Mouse (Mus musculus) brown adipose tissue, adult 24 weeks (tissue): ENCODE measurements around the gene Ssxb6. TPM values are rescaled to one million over a fixed set of nuclear protein-coding genes. Genes with fewer than 3 reads are reported as not detected.
"Not testable (repeated sequence)": the region's sequence is repeated elsewhere in the genome, so short reads cannot be mapped to it uniquely, and the experiment has no call there.

Experiments
- H3K27ac ChIP-seq: fragments of 200-500 bp; replicated peaks from 2 replicates; pipeline ENCODE4 v1.5.1; 2012; ENCODE audit warnings: low read depth, mild to moderate bottlenecking, low read length
- H3K4me1 ChIP-seq: fragments of 200-500 bp; 2 replicates; pipeline ENCODE4 v1.6.1; 2012; ENCODE audit warnings: low read length, mixed read lengths; ENCODE audit not compliant: control insufficient read depth, insufficient read depth, insufficient read length
- H3K4me3 ChIP-seq: fragments of 200-500 bp; 2 replicates; pipeline ENCODE4 v1.5.1; 2012; ENCODE audit warnings: low read depth, mild to moderate bottlenecking, low read length, moderate library complexity; ENCODE audit not compliant: insufficient read depth
- polyA plus RNA-seq: library from polyadenylated mRNA; stranded (reverse); fragments of >200 nt; gene quantifications from 2 replicates; pipeline ENCODE4 v1.2.4, GENCODE M21; 2012; ENCODE audit not compliant: missing spikeins, insufficient read depth, insufficient read length

The Ssxb6 gene
- polyA plus RNA-seq, result not detected in 2 replicates

DNA sequence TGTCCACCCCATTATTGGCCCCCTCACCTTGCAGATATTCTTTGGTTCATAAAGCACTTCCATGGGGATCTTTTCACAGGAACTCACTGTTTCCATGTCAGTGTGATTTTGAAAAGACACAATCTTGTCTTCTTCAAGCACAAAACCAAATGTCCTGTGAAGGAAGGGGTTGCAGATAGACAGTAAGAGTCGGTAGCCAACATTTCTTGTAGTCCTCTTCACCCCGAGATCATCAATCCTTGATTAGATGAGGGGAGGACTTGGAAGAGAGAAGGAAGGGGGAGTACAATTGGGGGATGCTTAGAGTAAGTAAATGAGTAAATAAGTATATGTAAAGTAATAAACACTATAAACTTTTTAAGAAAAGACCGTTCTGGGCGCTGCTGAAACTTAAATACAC lies at the start of gene Ssxb6:
Gene Ssxb6, minus strand, starts transcription at position 101 of the 400 bp plus-strand sequence.
- not testable (repeated sequence) for H3K27ac ChIP-seq, H3K4me1 ChIP-seq, H3K4me3 ChIP-seq

DNA sequence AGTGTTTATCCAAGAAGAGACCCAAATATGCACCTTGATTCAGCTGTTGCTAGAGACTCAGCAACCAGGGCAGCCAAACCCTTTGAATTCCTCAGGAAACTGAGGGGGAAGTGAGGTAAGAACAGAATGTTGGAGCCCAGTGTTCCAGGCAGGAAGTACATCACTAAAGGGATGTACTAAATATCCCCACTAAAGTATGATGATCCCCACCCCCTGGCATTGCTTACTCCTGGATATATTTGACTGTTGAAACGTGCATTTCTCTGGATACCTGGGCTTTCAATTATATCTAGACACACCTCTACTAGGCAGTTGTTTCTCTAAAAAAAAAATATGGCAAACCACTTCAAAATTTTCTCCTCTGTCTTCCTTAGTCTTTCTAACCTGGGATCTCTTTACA lies 43.7 kb upstream of the Ssxb6 start, which contains the start of gene Ssxb3:
Gene Ssxb3, minus strand, starts transcription at position 101 of the 400 bp plus-strand sequence.
- not testable (repeated sequence) for H3K4me1 ChIP-seq, H3K27ac ChIP-seq, H3K4me3 ChIP-seq

DNA sequence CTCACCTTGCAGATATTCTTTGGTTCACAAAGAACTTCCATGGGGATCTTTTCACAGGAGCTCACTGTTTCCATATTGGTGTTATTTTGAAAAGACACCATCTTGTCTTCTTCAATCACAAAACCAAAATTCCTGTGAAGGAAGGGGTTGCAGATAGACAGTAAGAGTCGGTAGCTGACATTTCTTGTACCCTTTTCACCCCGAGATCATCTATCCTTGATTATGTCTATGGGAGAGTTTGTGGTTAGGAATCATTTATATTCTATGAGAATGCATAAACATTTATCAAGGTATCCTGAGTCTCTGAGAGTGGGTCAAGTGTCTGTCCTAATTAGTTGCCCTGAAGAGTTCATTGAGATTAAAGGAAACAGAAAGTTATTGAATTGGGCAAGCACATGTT lies 23.2 kb downstream of the Ssxb6 start, which contains the start of gene Gm14459:
Gene Gm14459, minus strand, starts transcription at position 101 of the 400 bp plus-strand sequence.
- no peak within 1 kb of the TSS for H3K4me3 ChIP-seq
- H3K27ac ChIP-seq, result no peak within 1 kb of the TSS
- no peaks in the 10 kb centered on the region for H3K4me1 ChIP-seq

Other genes starting within 250 kb of the Ssxb6 start
- not detected in 2 replicates for gene Ssxb10, start 220.8 kb downstream of the Ssxb6 start, polyA plus RNA-seq
- not detected in 2 replicates for gene Ssxb9, start 181.3 kb downstream of the Ssxb6 start, polyA plus RNA-seq
- not detected in 2 replicates for gene Ssxb1, start 134.9 kb downstream of the Ssxb6 start, polyA plus RNA-seq
- gene Ssxb2, start 86.5 kb downstream of the Ssxb6 start, polyA plus RNA-seq, result not detected in 2 replicates
- not detected in 2 replicates for gene Gm14459, start 23.3 kb downstream of the Ssxb6 start, polyA plus RNA-seq
- not detected in 2 replicates for gene Ssxb3, start 43.6 kb upstream of the Ssxb6 start, polyA plus RNA-seq
- not detected in 2 replicates for gene Ssxb8, start 142.6 kb upstream of the Ssxb6 start, polyA plus RNA-seq
- not detected in 2 replicates for gene Ssx9, start 200.2 kb upstream of the Ssxb6 start, polyA plus RNA-seq